Mouse (Mus musculus): Measurements from ENCODE around the gene G430095P16Rik.

DNA sequence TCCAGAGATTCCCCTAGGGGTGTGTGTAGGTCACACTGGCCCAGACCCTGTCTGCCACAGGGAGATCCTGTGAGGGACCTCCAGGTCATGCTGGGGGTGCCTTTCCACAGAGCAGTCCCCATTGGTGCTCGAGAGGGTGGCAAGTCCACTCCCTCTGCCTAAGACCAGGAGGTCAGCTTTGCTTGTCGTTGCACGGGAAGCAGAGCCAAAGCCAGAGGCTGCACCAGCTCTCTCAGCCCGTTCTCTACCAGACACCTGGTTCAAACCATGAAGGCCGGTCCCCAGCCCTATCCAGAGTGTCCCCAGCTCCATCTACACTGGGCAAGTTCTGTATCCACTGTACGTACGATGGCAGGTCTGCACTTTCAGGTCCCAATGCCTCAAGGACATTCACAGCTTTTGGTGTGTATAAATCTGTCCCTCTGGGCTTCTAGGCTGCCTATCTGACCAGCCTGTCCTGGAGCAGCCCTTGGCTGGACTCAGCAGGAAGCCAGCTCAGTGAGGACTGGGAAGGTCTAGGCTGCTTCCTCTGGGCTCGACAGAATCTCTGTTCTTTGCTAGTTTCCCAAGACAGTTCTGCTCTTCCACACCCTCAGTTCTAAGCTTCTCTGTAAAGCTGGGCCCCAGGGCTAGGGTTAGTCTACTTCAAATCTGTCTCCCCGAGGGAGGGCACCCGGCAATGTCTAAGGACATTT, 2.6 kb downstream of the G430095P16Rik start:
- TF ChIP-seq CTCF (IDR thresholded peaks at IDR 0.05; ENCODE audit: insufficient read depth, low read length) (no peak), POLR2A (IDR thresholded peaks at IDR 0.05; ENCODE audit: borderline replicate concordance, extremely low read depth, low read depth, low read length) (no peak)

All from lung, adult 2 months (tissue).